Mouse (Mus musculus) heart, embryonic 11.5 days (tissue): Measurements from ENCODE around the gene Tnfsf12. TPM values are rescaled to one million over a fixed set of nuclear protein-coding genes. Genes with fewer than 3 reads are reported as not detected.

Experiments used
- ATAC-seq: fragments of 200-750 bp; cut with Nextera tagmentation; replicated peaks from 2 replicates; pipeline ENCODE4 v1.8.0; 2017; ENCODE audit warnings: moderate library complexity; ENCODE audit not compliant: insufficient number of reproducible peaks, low FRiP score, low TSS enrichment
- H3K27ac ChIP-seq: fragments of 300-500 bp; sonication (generic); 2 replicates; pipeline ENCODE4 v1.5.1; 2014; ENCODE audit warnings: mild to moderate bottlenecking, low read depth, low read length
- H3K27me3 ChIP-seq: fragments of 300-500 bp; sonication (generic); 2 replicates; pipeline ENCODE4 v1.6.1; 2014; ENCODE audit warnings: mild to moderate bottlenecking, low read length, mixed read lengths; ENCODE audit not compliant: control insufficient read depth, insufficient read depth
- H3K36me3 ChIP-seq: fragments of 300-500 bp; sonication (generic); 2 replicates; pipeline ENCODE4 v1.6.1; 2014; ENCODE audit warnings: mild to moderate bottlenecking, low read length, moderate library complexity, mixed read lengths; ENCODE audit not compliant: control insufficient read depth, insufficient read depth
- H3K4me1 ChIP-seq: fragments of 300-500 bp; sonication (generic); 2 replicates; pipeline ENCODE4 v1.6.1; 2014; ENCODE audit warnings: low read length; ENCODE audit not compliant: control insufficient read depth, insufficient read depth
- H3K4me2 ChIP-seq: fragments of 300-500 bp; sonication (generic); 2 replicates; pipeline ENCODE4 v1.6.1; 2014; ENCODE audit warnings: mild to moderate bottlenecking, moderate library complexity
- H3K4me3 ChIP-seq: fragments of 300-500 bp; sonication (generic); 2 replicates; pipeline ENCODE4 v1.5.1; 2014; ENCODE audit warnings: low read depth, low read length
- H3K9ac ChIP-seq: fragments of 300-500 bp; sonication (generic); 2 replicates; pipeline ENCODE4 v1.6.1; 2014; ENCODE audit warnings: mild to moderate bottlenecking, low read depth, low read length, moderate library complexity
- H3K9me3 ChIP-seq: fragments of 300-500 bp; sonication (generic); replicated peaks from 2 replicates; pipeline ENCODE4 v1.6.1; 2016; ENCODE audit warnings: low read length; ENCODE audit not compliant: control insufficient read depth
- WGBS: fragments of 180-500 bp; shearing (Covaris S2); extraction: QIAGEN DNeasy Blood & Tissue Kit; methylation state at CpG from one replicate; pipeline ENCODE4 v1.1.7; 2014; ENCODE audit not compliant: insufficient replicate concordance; 5-methylcytosine and 5-hydroxymethylcytosine counted together
- polyA plus RNA-seq: library from polyadenylated mRNA; unstranded; fragments of >200 nt; fragmentation: Nextera tagmentation; extraction: Ambion mirVana; gene quantifications from 2 replicates; pipeline ENCODE4 v1.2.1, GENCODE M21; 2014

Gene Tnfsf12
- polyA plus RNA-seq, 1 experiment from 2014 or later, result 4.4 TPM

GRCm38 (mm10) chr11:69698574-69698973 is 2.9 kb upstream of the Tnfsf12 start:
- Histone ChIP-seq H3K9ac (no peak overlapping the region), H3K4me2 (no peak overlapping the region), H3K27me3 (no peaks in the 10 kb centered on the region), H3K27ac (no peak overlapping the region), H3K9me3 (no peaks in the 10 kb centered on the region), H3K36me3 (no peaks in the 10 kb centered on the region), H3K4me3 (no peak overlapping the region), H3K4me1 (peaks cover 17% of the 10 kb centered on the region)
- no peak for ATAC-seq
- 72% methylated on average over 5 of the region's 5 CpGs for WGBS

- Histone ChIP-seq H3K27ac (no peak overlapping the region), H3K4me2 (no peak overlapping the region), H3K4me3 (no peak overlapping the region), H3K36me3 (no peaks in the 10 kb centered on the region), H3K4me1 (peaks cover 20% of the 10 kb centered on the region), H3K9ac (no peak overlapping the region), H3K27me3 (no peaks in the 10 kb centered on the region), H3K9me3 (no peaks in the 10 kb centered on the region)
- no peak for ATAC-seq
- 81% methylated on average over 3 of the region's 3 CpGs for WGBS
Observed at GRCm38 (mm10) chr11:69697396-69697795, 1.7 kb upstream of the Tnfsf12 start.

- no peaks in the 10 kb centered on the region for H3K36me3 ChIP-seq
- H3K27ac ChIP-seq, result peak overlapping the region; percentile 64
- no peaks in the 10 kb centered on the region for H3K27me3 ChIP-seq
- H3K9me3 ChIP-seq, result no peaks in the 10 kb centered on the region
- 25% methylated on average over 6 of the region's 6 CpGs for WGBS
- H3K4me2 ChIP-seq, result peak overlapping the region; percentile 83
- H3K4me3 ChIP-seq, result peak overlapping the region; percentile 62
- peak overlapping the region; percentile 85; the same call in 1 of the 2 replicates for H3K9ac ChIP-seq
- peaks cover 18% of the 10 kb centered on the region for H3K4me1 ChIP-seq
- no peak for ATAC-seq
Observed at GRCm38 (mm10) chr11:69695046-69695360, 646 bp downstream of the Tnfsf12 start.

GRCm38 (mm10) chr11:69693421-69693965 is 2.2 kb downstream of the Tnfsf12 start:
- Histone ChIP-seq H3K4me2 (no peak overlapping the region), H3K36me3 (no peaks in the 10 kb centered on the region), H3K4me3 (no peak overlapping the region), H3K4me1 (peaks cover 12% of the 10 kb centered on the region), H3K27me3 (no peaks in the 10 kb centered on the region), H3K9me3 (no peaks in the 10 kb centered on the region), H3K27ac (no peak overlapping the region), H3K9ac (no peak overlapping the region)
- 55% methylated on average over 11 of the region's 11 CpGs for WGBS
- no peak for ATAC-seq

GRCm38 (mm10) chr11:69692863-69693262 is 2.8 kb downstream of the Tnfsf12 start:
- H3K36me3 ChIP-seq, result no peaks in the 10 kb centered on the region
- ATAC-seq, result no peak
- H3K9ac ChIP-seq, result no peak overlapping the region
- H3K27me3 ChIP-seq, result no peaks in the 10 kb centered on the region
- H3K4me2 ChIP-seq, result no peak overlapping the region
- no peak overlapping the region for H3K4me3 ChIP-seq
- peaks cover 12% of the 10 kb centered on the region for H3K4me1 ChIP-seq
- no peaks in the 10 kb centered on the region for H3K9me3 ChIP-seq
- H3K27ac ChIP-seq, result no peak overlapping the region
- WGBS, result 80% methylated on average over 6 of the region's 6 CpGs

- Histone ChIP-seq H3K27me3 (no peaks in the 10 kb centered on the region), H3K4me2 (no peak overlapping the region), H3K9me3 (no peaks in the 10 kb centered on the region), H3K9ac (no peak overlapping the region), H3K27ac (no peak overlapping the region), H3K4me3 (no peak overlapping the region), H3K4me1 (peaks cover 12% of the 10 kb centered on the region), H3K36me3 (no peaks in the 10 kb centered on the region)
- no peak for ATAC-seq
- WGBS, result 70% methylated on average over 9 of the region's 9 CpGs
Observed at GRCm38 (mm10) chr11:69692196-69692811, 3.3 kb downstream of the Tnfsf12 start.

- WGBS, result 88% methylated on average over 1 of the region's 1 CpGs
Observed at GRCm38 (mm10) chr11:69689891-69690290, 5.8 kb downstream of the Tnfsf12 start.

GRCm38 (mm10) chr11:69687061-69687460 is 8.6 kb downstream of the Tnfsf12 start:
- no peak overlapping the region for H3K4me3 ChIP-seq
- no peak overlapping the region for H3K9ac ChIP-seq
- H3K9me3 ChIP-seq, result no peaks in the 10 kb centered on the region
- H3K36me3 ChIP-seq, result no peaks in the 10 kb centered on the region
- 44% methylated on average over 5 of the region's 5 CpGs for WGBS
- H3K4me2 ChIP-seq, result no peak overlapping the region
- H3K27me3 ChIP-seq, result no peaks in the 10 kb centered on the region; the same call in 1 of the 2 replicates
- no peak for ATAC-seq
- no peak overlapping the region for H3K27ac ChIP-seq
- 0 out of 2 replicates have a peak, but pooled peaks cover 5% of the 10 kb centered on the region for H3K4me1 ChIP-seq

More at GRCm38 (mm10) chr11:69689891-69690290, 5.8 kb downstream of the Tnfsf12 start:
- H3K4me3 ChIP-seq, result no peak overlapping the region
- peaks cover 4% of the 10 kb centered on the region; the same call in 1 of the 2 replicates for H3K4me1 ChIP-seq
- H3K27me3 ChIP-seq, result no peaks in the 10 kb centered on the region; the same call in 1 of the 2 replicates
- H3K27ac ChIP-seq, result no peak overlapping the region
- H3K9me3 ChIP-seq, result no peaks in the 10 kb centered on the region
- H3K36me3 ChIP-seq, result no peaks in the 10 kb centered on the region
- H3K4me2 ChIP-seq, result no peak overlapping the region
- H3K9ac ChIP-seq, result no peak overlapping the region
- no peak for ATAC-seq

- Histone ChIP-seq H3K27ac (no peak overlapping the region), H3K4me1 (0 out of 2 replicates have a peak, but pooled peaks cover 5% of the 10 kb centered on the region), H3K4me3 (no peak overlapping the region), H3K36me3 (no peaks in the 10 kb centered on the region), H3K27me3 (no peaks in the 10 kb centered on the region; the same call in 1 of the 2 replicates), H3K9ac (0 out of 2 replicates have a peak overlapping the region, but pooled peaks have one; percentile 39), H3K9me3 (no peaks in the 10 kb centered on the region), H3K4me2 (peak overlapping the region; percentile 9; the same call in 1 of the 2 replicates)
- no peak for ATAC-seq
- 13% methylated on average over 4 of the region's 4 CpGs for WGBS
Observed at GRCm38 (mm10) chr11:69686377-69686776, 9.3 kb downstream of the Tnfsf12 start.
